Mouse (Mus musculus) ES-Bruce4 (cell line): ENCODE results near the gene Szt2.

Source experiments
- CTCF ChIP-seq: IDR thresholded peaks from one replicate; pipeline ENCODE4 v1.8.1; 2011; ENCODE audit warnings: low read depth, low read length
- EP300 ChIP-seq: IDR thresholded peaks from 2 replicates; pipeline ENCODE4 v1.6.1; 2011; ENCODE audit warnings: low read depth, low read length; ENCODE audit not compliant: insufficient read depth
- POLR2A ChIP-seq: IDR thresholded peaks from one replicate; pipeline ENCODE4 v1.8.1; 2011; ENCODE audit warnings: low read length; ENCODE audit not compliant: insufficient read depth

GRCm38 (mm10) chr4:118359211-118359895 is 49.7 kb downstream of the Szt2 start:
- no peak for TF ChIP-seq POLR2A
- TF ChIP-seq CTCF = no peak
- no peak for TF ChIP-seq EP300
